Mouse (Mus musculus) stomach, postnatal 0 days (tissue): ENCODE results near the gene Hsd17b14.

ENCODE experiments used
- CTCF ChIP-seq: IDR thresholded peaks from 2 replicates; pipeline ENCODE4 v1.5.1; 2016; ENCODE audit warnings: antibody characterized with exemption, low read depth, mild to moderate bottlenecking, moderate library complexity
- EP300 ChIP-seq: optimal IDR thresholded peaks from 2 replicates; pipeline ENCODE3; 2016; ENCODE audit warnings: antibody characterized with exemption

DNA sequence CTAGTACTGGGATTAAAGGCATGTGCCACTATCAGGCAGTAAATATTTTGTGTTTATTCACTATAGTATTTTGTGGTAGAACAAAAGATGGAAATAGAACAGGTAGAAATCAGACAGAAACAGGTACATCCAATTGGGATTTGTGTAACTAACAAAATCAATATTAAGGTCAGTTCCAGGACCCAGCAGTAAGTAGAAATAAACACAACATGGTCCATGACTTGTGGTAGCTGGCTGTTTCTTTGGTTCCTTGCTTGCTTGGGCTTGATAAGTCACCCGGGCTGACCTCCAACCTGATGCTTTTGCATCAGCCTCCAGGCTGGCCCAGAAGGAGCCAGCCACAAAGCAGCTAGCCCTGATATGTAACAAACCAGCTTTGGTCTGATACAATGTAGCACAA lies 54.8 kb downstream of the Hsd17b14 start:
- TF ChIP-seq CTCF (no peak), EP300 (no peak)
